Mouse (Mus musculus) midbrain, embryonic 16.5 days (tissue): ENCODE data around the gene Wipf1. TPM values are rescaled to one million over a fixed set of nuclear protein-coding genes. Genes with fewer than 3 reads are reported as not detected.

Experiments
- ATAC-seq: fragments of 200-750 bp; cut with Nextera tagmentation; 2 replicates; pipeline ENCODE4 v1.8.0; 2017; ENCODE audit warnings: moderate TSS enrichment
- H3K27ac ChIP-seq: fragments of 300-500 bp; sonication (generic); 2 replicates; pipeline ENCODE4 v1.5.1; 2014; ENCODE audit warnings: mild to moderate bottlenecking, low read length, mixed read lengths
- H3K27me3 ChIP-seq: fragments of 300-500 bp; sonication (generic); 2 replicates; pipeline ENCODE4 v1.6.1; 2014; ENCODE audit warnings: low read depth, low read length, mixed read lengths; ENCODE audit not compliant: control insufficient read depth, insufficient read depth
- H3K36me3 ChIP-seq: fragments of 300-500 bp; sonication (generic); 2 replicates; pipeline ENCODE4 v1.6.1; 2014; ENCODE audit warnings: mild to moderate bottlenecking, low read length, moderate library complexity, mixed read lengths; ENCODE audit not compliant: control insufficient read depth, insufficient read depth
- H3K4me1 ChIP-seq: fragments of 300-500 bp; sonication (generic); 2 replicates; pipeline ENCODE4 v1.6.1; 2014; ENCODE audit warnings: mild to moderate bottlenecking, low read length, mixed read lengths; ENCODE audit not compliant: control insufficient read depth, insufficient read depth
- H3K4me2 ChIP-seq: fragments of 300-500 bp; sonication (generic); 2 replicates; pipeline ENCODE4 v1.6.1; 2014; ENCODE audit warnings: mild to moderate bottlenecking, low read length, mixed read lengths
- H3K4me3 ChIP-seq: fragments of 300-500 bp; sonication (generic); 2 replicates; pipeline ENCODE4 v1.5.1; 2014; ENCODE audit warnings: low read depth, mild to moderate bottlenecking, low read length, moderate library complexity, mixed read lengths
- H3K9ac ChIP-seq: fragments of 300-500 bp; sonication (generic); 2 replicates; pipeline ENCODE4 v1.6.1; 2014; ENCODE audit warnings: low read depth, low read length, mixed read lengths
- H3K9me3 ChIP-seq: fragments of 300-500 bp; sonication (generic); replicated peaks from 2 replicates; pipeline ENCODE4 v1.6.1; 2014; ENCODE audit warnings: mild to moderate bottlenecking, low read length, mixed read lengths; ENCODE audit not compliant: control insufficient read depth, poor library complexity, severe bottlenecking
- WGBS: fragments of 180-500 bp; shearing (Covaris S2); extraction: QIAGEN DNeasy Blood & Tissue Kit; methylation state at CpG from one replicate; pipeline ENCODE4 v1.1.7; 2014; 5-methylcytosine and 5-hydroxymethylcytosine counted together
- polyA plus RNA-seq: library from polyadenylated mRNA; unstranded; fragments of >200 nt; fragmentation: Nextera tagmentation; extraction: Ambion mirVana; gene quantifications from 2 replicates; pipeline ENCODE4 v1.2.1, GENCODE M21; 2015

Gene Wipf1
- polyA plus RNA-seq, 1 experiment from 2014 or later, result 2.1 TPM

- H3K27ac ChIP-seq, result no peak overlapping the region
- 81% methylated on average over 15 of the region's 15 CpGs for WGBS
- no peaks in the 10 kb centered on the region for H3K36me3 ChIP-seq
- no peaks in the 10 kb centered on the region for H3K9me3 ChIP-seq
- no peak overlapping the region for H3K4me3 ChIP-seq
- H3K9ac ChIP-seq, result no peak overlapping the region
- H3K4me1 ChIP-seq, result peaks cover 6% of the 10 kb centered on the region
- ATAC-seq, result no peak
- no peak overlapping the region for H3K4me2 ChIP-seq
- no peaks in the 10 kb centered on the region for H3K27me3 ChIP-seq
Observed at GRCm38 (mm10) chr2:73536091-73536783, 6.7 kb upstream of the Wipf1 start.

GRCm38 (mm10) chr2:73534720-73535119 is 5.2 kb upstream of the Wipf1 start:
- H3K4me3 ChIP-seq, result no peak overlapping the region
- H3K4me2 ChIP-seq, result no peak overlapping the region
- H3K9ac ChIP-seq, result no peak overlapping the region
- H3K9me3 ChIP-seq, result no peaks in the 10 kb centered on the region
- WGBS, result 77% methylated on average over 10 of the region's 10 CpGs
- no peak for ATAC-seq
- no peak overlapping the region for H3K27ac ChIP-seq
- no peaks in the 10 kb centered on the region for H3K36me3 ChIP-seq
- H3K27me3 ChIP-seq, result peaks cover 3% of the 10 kb centered on the region; the same call in 1 of the 2 replicates
- peaks cover 2% of the 10 kb centered on the region for H3K4me1 ChIP-seq

GRCm38 (mm10) chr2:73530487-73530886 is 953 bp upstream of the Wipf1 start:
- Histone ChIP-seq H3K9me3 (no peaks in the 10 kb centered on the region), H3K4me3 (no peak overlapping the region), H3K27me3 (peaks cover 6% of the 10 kb centered on the region; the same call in 1 of the 2 replicates), H3K4me2 (no peak overlapping the region), H3K4me1 (peaks cover 11% of the 10 kb centered on the region), H3K36me3 (no peaks in the 10 kb centered on the region), H3K27ac (no peak overlapping the region), H3K9ac (no peak overlapping the region)
- no peak for ATAC-seq
- 70% methylated on average over 5 of the region's 5 CpGs for WGBS

GRCm38 (mm10) chr2:73528516-73529355 is 798 bp downstream of the Wipf1 start:
- ATAC-seq, result peak; percentile 50; the same call in 1 of the 2 replicates
- H3K9me3 ChIP-seq, result no peaks in the 10 kb centered on the region
- H3K27ac ChIP-seq, result no peak overlapping the region
- 2% methylated on average over 55 of the region's 59 CpGs for WGBS
- H3K4me3 ChIP-seq, result peak overlapping the region; percentile 68
- H3K27me3 ChIP-seq, result peaks cover 6% of the 10 kb centered on the region; the same call in 1 of the 2 replicates
- peak overlapping the region; percentile 74 for H3K9ac ChIP-seq
- H3K4me2 ChIP-seq, result peak overlapping the region; percentile 97
- no peaks in the 10 kb centered on the region for H3K36me3 ChIP-seq
- peaks cover 11% of the 10 kb centered on the region for H3K4me1 ChIP-seq

GRCm38 (mm10) chr2:73527956-73528355 is 1.6 kb downstream of the Wipf1 start:
- no peak overlapping the region for H3K4me2 ChIP-seq
- no peak overlapping the region for H3K4me3 ChIP-seq
- WGBS, result 81% methylated on average over 11 of the region's 11 CpGs
- H3K9ac ChIP-seq, result no peak overlapping the region
- no peaks in the 10 kb centered on the region for H3K36me3 ChIP-seq
- H3K27me3 ChIP-seq, result peaks cover 6% of the 10 kb centered on the region; the same call in 1 of the 2 replicates
- no peaks in the 10 kb centered on the region for H3K9me3 ChIP-seq
- no peak overlapping the region for H3K27ac ChIP-seq
- ATAC-seq, result no peak
- H3K4me1 ChIP-seq, result peaks cover 11% of the 10 kb centered on the region

GRCm38 (mm10) chr2:73526691-73527090 is 2.8 kb downstream of the Wipf1 start:
- H3K4me3 ChIP-seq, result no peak overlapping the region

GRCm38 (mm10) chr2:73522891-73523290 is 6.6 kb downstream of the Wipf1 start:
- H3K4me3 ChIP-seq, result no peak overlapping the region
- no peak for ATAC-seq
- H3K27ac ChIP-seq, result no peak overlapping the region
- no peaks in the 10 kb centered on the region for H3K4me1 ChIP-seq
- H3K4me2 ChIP-seq, result no peak overlapping the region
- 72% methylated on average over 8 of the region's 8 CpGs for WGBS
- H3K9ac ChIP-seq, result no peak overlapping the region
- H3K27me3 ChIP-seq, result 0 out of 2 replicates have a peak, but pooled peaks cover 3% of the 10 kb centered on the region
- no peaks in the 10 kb centered on the region for H3K36me3 ChIP-seq
- no peaks in the 10 kb centered on the region for H3K9me3 ChIP-seq

More at GRCm38 (mm10) chr2:73526691-73527090, 2.8 kb downstream of the Wipf1 start:
- Histone ChIP-seq H3K27ac (no peak overlapping the region), H3K9me3 (no peaks in the 10 kb centered on the region), H3K36me3 (no peaks in the 10 kb centered on the region), H3K9ac (no peak overlapping the region), H3K27me3 (peaks cover 6% of the 10 kb centered on the region; the same call in 1 of the 2 replicates), H3K4me2 (no peak overlapping the region), H3K4me1 (peaks cover 11% of the 10 kb centered on the region)
- WGBS, result 77% methylated on average over 9 of the region's 9 CpGs
- no peak for ATAC-seq

- Histone ChIP-seq H3K36me3 (no peaks in the 10 kb centered on the region), H3K4me3 (no peak overlapping the region), H3K9ac (no peak overlapping the region), H3K4me1 (no peaks in the 10 kb centered on the region), H3K4me2 (no peak overlapping the region), H3K9me3 (no peaks in the 10 kb centered on the region), H3K27me3 (0 out of 2 replicates have a peak, but pooled peaks cover 3% of the 10 kb centered on the region), H3K27ac (no peak overlapping the region)
- ATAC-seq, result no peak
- 74% methylated on average over 6 of the region's 6 CpGs for WGBS
Observed at GRCm38 (mm10) chr2:73522336-73522735, 7.2 kb downstream of the Wipf1 start.

- Histone ChIP-seq H3K9ac (no peak overlapping the region), H3K9me3 (no peaks in the 10 kb centered on the region), H3K4me1 (no peaks in the 10 kb centered on the region), H3K4me2 (no peak overlapping the region), H3K27me3 (no peaks in the 10 kb centered on the region), H3K4me3 (no peak overlapping the region), H3K27ac (no peak overlapping the region), H3K36me3 (no peaks in the 10 kb centered on the region)
- ATAC-seq, result no peak
- 41% methylated on average over 5 of the region's 5 CpGs for WGBS
Observed at GRCm38 (mm10) chr2:73521737-73522136, 7.8 kb downstream of the Wipf1 start.
